Mouse (Mus musculus) heart, embryonic 11.5 days (tissue): Measurements from ENCODE around the gene Plekha6. TPM values are rescaled to one million over a fixed set of nuclear protein-coding genes. Genes with fewer than 3 reads are reported as not detected.
A peak's percentile ranks its signal among the peaks of the same experiment; 100 is the strongest.

Experiments
- ATAC-seq: fragments of 200-750 bp; cut with Nextera tagmentation; replicated peaks from 2 replicates; pipeline ENCODE4 v1.8.0; 2017; ENCODE audit warnings: moderate library complexity; ENCODE audit not compliant: insufficient number of reproducible peaks, low FRiP score, low TSS enrichment
- H3K27ac ChIP-seq: fragments of 300-500 bp; sonication (generic); 2 replicates; pipeline ENCODE4 v1.5.1; 2014; ENCODE audit warnings: mild to moderate bottlenecking, low read depth, low read length
- H3K27me3 ChIP-seq: fragments of 300-500 bp; sonication (generic); 2 replicates; pipeline ENCODE4 v1.6.1; 2014; ENCODE audit warnings: mild to moderate bottlenecking, low read length, mixed read lengths; ENCODE audit not compliant: control insufficient read depth, insufficient read depth
- H3K36me3 ChIP-seq: fragments of 300-500 bp; sonication (generic); 2 replicates; pipeline ENCODE4 v1.6.1; 2014; ENCODE audit warnings: mild to moderate bottlenecking, low read length, moderate library complexity, mixed read lengths; ENCODE audit not compliant: control insufficient read depth, insufficient read depth
- H3K4me1 ChIP-seq: fragments of 300-500 bp; sonication (generic); 2 replicates; pipeline ENCODE4 v1.6.1; 2014; ENCODE audit warnings: low read length; ENCODE audit not compliant: control insufficient read depth, insufficient read depth
- H3K4me2 ChIP-seq: fragments of 300-500 bp; sonication (generic); 2 replicates; pipeline ENCODE4 v1.6.1; 2014; ENCODE audit warnings: mild to moderate bottlenecking, moderate library complexity
- H3K4me3 ChIP-seq: fragments of 300-500 bp; sonication (generic); 2 replicates; pipeline ENCODE4 v1.5.1; 2014; ENCODE audit warnings: low read depth, low read length
- H3K9ac ChIP-seq: fragments of 300-500 bp; sonication (generic); 2 replicates; pipeline ENCODE4 v1.6.1; 2014; ENCODE audit warnings: mild to moderate bottlenecking, low read depth, low read length, moderate library complexity
- H3K9me3 ChIP-seq: fragments of 300-500 bp; sonication (generic); replicated peaks from 2 replicates; pipeline ENCODE4 v1.6.1; 2016; ENCODE audit warnings: low read length; ENCODE audit not compliant: control insufficient read depth
- WGBS: fragments of 180-500 bp; shearing (Covaris S2); extraction: QIAGEN DNeasy Blood & Tissue Kit; methylation state at CpG from one replicate; pipeline ENCODE4 v1.1.7; 2014; ENCODE audit not compliant: insufficient replicate concordance; 5-methylcytosine and 5-hydroxymethylcytosine counted together
- polyA plus RNA-seq: library from polyadenylated mRNA; unstranded; fragments of >200 nt; fragmentation: Nextera tagmentation; extraction: Ambion mirVana; gene quantifications from 2 replicates; pipeline ENCODE4 v1.2.1, GENCODE M21; 2014

Plekha6 gene
- polyA plus RNA-seq, 1 experiment from 2014 or later = 13.6 TPM

DNA sequence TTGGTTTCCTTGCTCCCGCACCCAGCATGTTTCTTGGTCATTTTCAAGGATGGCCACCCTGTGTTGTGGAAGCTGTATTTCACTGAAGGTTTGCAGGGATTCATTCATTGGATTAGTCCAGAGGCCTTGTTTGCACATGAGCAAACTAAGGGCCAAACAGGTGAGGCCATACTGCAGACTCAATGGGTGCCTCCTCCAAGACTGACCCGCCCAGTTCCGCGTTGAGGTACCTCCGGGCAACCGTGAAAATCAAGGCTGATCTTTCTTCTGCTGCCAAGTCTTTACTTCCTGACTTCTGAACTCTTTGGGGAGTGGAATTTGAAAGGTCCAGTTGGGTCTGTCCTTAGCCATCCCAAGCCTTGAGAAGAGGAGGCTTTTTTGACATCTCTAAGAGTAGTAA lies 90.2 kb downstream of the Plekha6 start:
- H3K27ac ChIP-seq = peak overlapping the region; percentile 63
- no peak overlapping the region for H3K4me3 ChIP-seq
- no peak overlapping the region; the same call in 1 of the 2 replicates for H3K9ac ChIP-seq
- no peaks in the 10 kb centered on the region for H3K9me3 ChIP-seq
- H3K4me1 ChIP-seq = peaks cover 59% of the 10 kb centered on the region
- no peaks in the 10 kb centered on the region for H3K27me3 ChIP-seq
- no peaks in the 10 kb centered on the region for H3K36me3 ChIP-seq
- no peak for ATAC-seq
- WGBS = 79% methylated on average over 6 of the region's 6 CpGs
- no peak overlapping the region for H3K4me2 ChIP-seq

DNA sequence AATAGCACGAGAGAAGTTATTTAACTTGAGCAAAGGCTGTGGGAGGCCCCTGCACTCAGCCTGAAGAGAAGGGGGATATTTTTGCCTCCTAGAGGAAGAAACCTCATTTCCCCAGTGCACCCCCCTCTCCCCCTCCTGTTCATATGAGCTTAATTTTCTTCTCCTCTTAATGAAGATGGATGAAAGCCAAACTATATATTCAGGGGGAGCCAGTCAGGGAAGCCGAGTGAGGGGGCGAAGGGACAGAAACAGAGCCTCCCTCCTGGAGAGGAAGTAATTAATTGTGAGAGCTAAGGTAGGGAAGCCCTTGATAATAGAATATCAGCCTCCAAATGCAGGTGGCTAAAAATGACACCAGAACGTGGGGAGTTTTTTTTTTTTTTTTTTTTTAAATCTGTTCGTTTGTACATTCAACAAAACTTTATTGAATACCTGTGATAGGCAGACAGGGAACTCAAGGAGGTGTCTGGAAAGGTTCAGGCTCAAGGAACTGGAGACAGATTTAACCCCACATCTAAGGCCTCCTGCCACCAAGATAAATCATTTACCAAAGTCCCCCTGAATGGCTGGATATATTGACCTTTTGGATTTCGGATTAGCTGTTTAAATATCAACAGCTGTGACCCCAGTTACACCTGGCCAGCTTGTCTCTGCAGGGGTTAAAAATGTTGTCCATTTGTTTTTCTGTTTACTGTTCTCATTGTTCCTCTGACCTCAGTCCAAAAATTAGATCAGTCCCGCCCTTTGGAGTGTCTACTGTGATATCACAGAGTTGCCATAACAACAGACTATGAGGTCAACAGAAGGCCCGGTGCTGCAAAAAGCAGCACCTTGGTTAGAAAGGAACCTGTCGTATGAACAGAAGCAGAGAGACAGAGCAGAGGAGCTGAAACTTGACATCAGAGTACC lies 91.1 kb downstream of the Plekha6 start:
- no peak overlapping the region for H3K4me3 ChIP-seq
- WGBS = 34% methylated on average over 9 of the region's 9 CpGs
- H3K9me3 ChIP-seq = no peaks in the 10 kb centered on the region
- H3K27me3 ChIP-seq = no peaks in the 10 kb centered on the region
- H3K4me2 ChIP-seq = peak overlapping the region; percentile 37; the same call in 1 of the 2 replicates
- H3K4me1 ChIP-seq = peaks cover 59% of the 10 kb centered on the region
- no peak for ATAC-seq
- H3K27ac ChIP-seq = peak overlapping the region; percentile 75
- peaks cover 4% of the 10 kb centered on the region for H3K36me3 ChIP-seq
- 0 out of 2 replicates have a peak overlapping the region, but pooled peaks have one; percentile 28 for H3K9ac ChIP-seq

DNA sequence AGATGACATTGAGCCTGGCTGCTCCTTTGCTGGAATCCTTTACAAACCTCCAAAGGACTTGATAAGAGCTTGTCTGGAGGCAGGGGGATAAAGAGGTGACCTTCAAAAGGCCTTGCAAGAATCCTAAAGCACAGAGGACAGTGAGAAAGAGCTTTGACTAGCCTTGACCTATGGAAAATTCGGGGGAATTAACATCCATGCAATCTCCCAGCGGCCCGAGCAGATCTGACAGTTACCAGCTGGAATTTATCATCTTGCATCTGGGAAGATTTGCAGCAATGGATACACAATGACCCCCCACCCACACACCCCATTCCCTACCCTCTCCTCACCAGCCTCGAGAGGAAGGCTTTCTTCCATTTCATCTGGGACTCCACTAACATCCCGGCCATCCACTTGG lies 91.8 kb downstream of the Plekha6 start:
- Histone ChIP-seq H3K9me3 (no peaks in the 10 kb centered on the region), H3K9ac (peak overlapping the region; percentile 55; the same call in 1 of the 2 replicates), H3K4me2 (peak overlapping the region; percentile 37; the same call in 1 of the 2 replicates), H3K27me3 (no peaks in the 10 kb centered on the region), H3K36me3 (peaks cover 8% of the 10 kb centered on the region), H3K4me3 (no peak overlapping the region), H3K4me1 (peaks cover 59% of the 10 kb centered on the region), H3K27ac (peak overlapping the region; percentile 75)
- WGBS = 38% methylated on average over 5 of the region's 5 CpGs
- ATAC-seq = no peak

DNA sequence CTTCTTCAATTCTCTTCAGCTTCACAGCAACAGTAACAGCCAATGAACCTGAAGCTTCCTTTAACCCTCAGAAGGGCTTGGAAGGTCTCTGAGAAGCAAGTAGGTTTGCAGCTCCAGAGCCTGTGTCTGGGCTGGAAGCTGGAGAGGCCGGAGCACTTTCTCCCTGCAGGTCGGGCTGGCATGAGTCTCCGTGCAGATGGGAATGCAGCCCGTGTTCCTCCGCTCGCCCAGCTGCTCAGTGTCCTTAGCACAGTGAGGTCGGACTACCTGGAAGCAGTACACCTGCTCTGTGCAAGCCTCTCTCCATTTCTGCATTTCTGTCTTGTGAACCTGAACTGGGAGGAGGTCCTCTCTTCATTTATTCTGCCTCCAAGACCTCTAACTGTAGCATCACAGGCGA lies 92.3 kb downstream of the Plekha6 start:
- no peaks in the 10 kb centered on the region for H3K9me3 ChIP-seq
- H3K9ac ChIP-seq = peak overlapping the region; percentile 55; the same call in 1 of the 2 replicates
- peaks cover 54% of the 10 kb centered on the region for H3K4me1 ChIP-seq
- no peak overlapping the region for H3K4me3 ChIP-seq
- no peak for ATAC-seq
- H3K27ac ChIP-seq = peak overlapping the region; percentile 75; the same call in 1 of the 2 replicates
- 64% methylated on average over 8 of the region's 8 CpGs for WGBS
- no peak overlapping the region for H3K4me2 ChIP-seq
- no peaks in the 10 kb centered on the region for H3K27me3 ChIP-seq
- H3K36me3 ChIP-seq = peaks cover 9% of the 10 kb centered on the region

DNA sequence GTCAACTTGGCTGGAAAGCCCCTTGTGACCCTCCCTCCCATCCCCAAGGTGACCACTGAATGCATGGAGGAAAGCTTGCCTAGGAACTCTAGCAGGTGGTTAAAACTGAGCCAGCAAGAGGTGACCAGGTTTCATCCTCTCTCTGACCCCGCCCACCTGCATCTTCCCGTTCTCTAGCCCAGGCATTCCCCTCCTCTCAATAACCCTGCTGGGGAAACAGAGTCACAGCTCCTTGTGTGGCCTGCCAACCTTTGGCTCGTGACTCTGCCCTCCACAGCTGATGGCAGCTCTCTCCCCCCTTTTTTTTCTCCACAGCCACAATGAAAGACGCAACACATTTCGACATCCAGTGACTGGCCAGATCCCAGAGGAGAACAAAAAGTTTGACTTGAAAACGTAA lies 94.7 kb downstream of the Plekha6 start:
- no peak for ATAC-seq
- Histone ChIP-seq H3K27me3 (no peaks in the 10 kb centered on the region), H3K4me3 (no peak overlapping the region), H3K27ac (0 out of 2 replicates have a peak overlapping the region, but pooled peaks have one; percentile 15), H3K36me3 (peaks cover 15% of the 10 kb centered on the region), H3K4me1 (peaks cover 30% of the 10 kb centered on the region), H3K4me2 (no peak overlapping the region), H3K9me3 (peaks cover 3% of the 10 kb centered on the region; the same call in 1 of the 2 replicates), H3K9ac (no peak overlapping the region)
- WGBS = 76% methylated on average over 6 of the region's 6 CpGs

DNA sequence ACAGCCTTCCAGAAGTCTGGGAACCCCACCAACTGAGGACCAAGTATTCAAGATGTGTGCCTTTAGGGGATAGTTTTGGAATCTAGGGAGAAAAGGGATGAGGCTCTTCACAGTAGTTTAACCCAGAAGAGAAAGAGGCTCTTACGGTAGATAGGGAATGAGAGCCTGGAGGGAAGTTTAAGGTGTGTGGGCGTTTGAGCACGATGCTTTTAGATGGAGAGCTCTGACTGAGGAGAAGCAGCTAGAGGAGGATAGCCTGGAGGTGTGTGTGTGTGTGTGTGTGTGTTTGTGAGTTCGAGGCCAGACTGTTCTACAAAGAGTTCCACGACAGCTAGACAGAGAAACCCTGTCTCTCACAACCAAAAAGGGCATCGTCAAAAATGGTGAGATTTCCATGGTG lies 98.6 kb downstream of the Plekha6 start:
- H3K27ac ChIP-seq = no peak overlapping the region
- WGBS = 86% methylated on average over 6 of the region's 6 CpGs
- H3K9me3 ChIP-seq = peaks cover 3% of the 10 kb centered on the region; the same call in 1 of the 2 replicates
- no peaks in the 10 kb centered on the region for H3K27me3 ChIP-seq
- H3K9ac ChIP-seq = no peak overlapping the region
- H3K36me3 ChIP-seq = peaks cover 15% of the 10 kb centered on the region
- no peak overlapping the region for H3K4me2 ChIP-seq
- H3K4me1 ChIP-seq = peaks cover 9% of the 10 kb centered on the region
- H3K4me3 ChIP-seq = no peak overlapping the region
- no peak for ATAC-seq

DNA sequence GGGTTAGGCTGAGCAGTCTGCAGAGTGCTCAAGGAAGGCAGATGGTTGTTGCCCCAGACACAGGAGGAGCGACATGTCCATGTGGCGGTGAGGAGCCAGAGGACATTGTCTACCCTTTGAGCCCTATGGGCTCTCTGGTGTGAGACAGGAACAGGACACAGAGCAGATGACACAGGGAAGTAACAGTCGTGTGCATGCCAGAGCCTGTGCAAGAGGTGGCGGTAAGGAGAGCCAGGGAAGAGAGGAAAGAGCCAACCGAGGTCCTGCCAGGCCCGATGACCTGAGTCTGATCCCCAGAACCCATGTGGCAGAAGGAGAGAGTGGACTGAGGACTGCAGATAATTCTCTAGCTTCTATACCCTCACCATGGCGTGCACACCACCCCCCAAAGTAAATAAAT lies 99.1 kb downstream of the Plekha6 start:
- peaks cover 3% of the 10 kb centered on the region; the same call in 1 of the 2 replicates for H3K9me3 ChIP-seq
- H3K36me3 ChIP-seq = peaks cover 15% of the 10 kb centered on the region
- H3K4me2 ChIP-seq = no peak overlapping the region
- H3K9ac ChIP-seq = no peak overlapping the region
- no peak overlapping the region for H3K4me3 ChIP-seq
- peaks cover 14% of the 10 kb centered on the region for H3K4me1 ChIP-seq
- ATAC-seq = no peak
- WGBS = 81% methylated on average over 7 of the region's 7 CpGs
- H3K27ac ChIP-seq = no peak overlapping the region
- no peaks in the 10 kb centered on the region for H3K27me3 ChIP-seq

DNA sequence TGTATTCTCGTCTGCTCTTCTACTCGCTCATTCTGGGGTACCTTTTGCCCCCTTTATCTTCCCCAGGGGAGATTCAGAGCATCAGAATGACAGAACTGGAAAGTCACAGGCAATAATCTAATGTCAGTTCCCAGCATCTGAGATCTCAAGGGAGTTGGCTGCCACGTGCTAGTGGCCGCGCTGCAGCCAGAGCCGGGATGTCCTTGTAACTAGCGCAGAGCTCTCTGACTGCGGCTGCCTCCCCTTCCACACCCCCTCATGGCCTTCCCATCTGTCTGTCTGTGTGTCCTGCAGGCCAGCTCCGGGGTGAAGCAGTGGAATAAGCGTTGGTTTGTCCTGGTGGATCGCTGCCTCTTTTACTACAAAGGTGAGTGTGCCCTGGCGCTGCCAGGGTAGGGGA lies 100.4 kb downstream of the Plekha6 start:
- 71% methylated on average over 12 of the region's 12 CpGs for WGBS
- Histone ChIP-seq H3K4me2 (no peak overlapping the region), H3K9me3 (peaks cover 3% of the 10 kb centered on the region; the same call in 1 of the 2 replicates), H3K27me3 (no peaks in the 10 kb centered on the region), H3K9ac (no peak overlapping the region), H3K4me1 (peaks cover 14% of the 10 kb centered on the region), H3K27ac (no peak overlapping the region), H3K4me3 (no peak overlapping the region), H3K36me3 (peaks cover 15% of the 10 kb centered on the region)
- no peak for ATAC-seq
